10 mouse cellular contexts compared by ENCODE assay signal in the genomic region with DNA sequence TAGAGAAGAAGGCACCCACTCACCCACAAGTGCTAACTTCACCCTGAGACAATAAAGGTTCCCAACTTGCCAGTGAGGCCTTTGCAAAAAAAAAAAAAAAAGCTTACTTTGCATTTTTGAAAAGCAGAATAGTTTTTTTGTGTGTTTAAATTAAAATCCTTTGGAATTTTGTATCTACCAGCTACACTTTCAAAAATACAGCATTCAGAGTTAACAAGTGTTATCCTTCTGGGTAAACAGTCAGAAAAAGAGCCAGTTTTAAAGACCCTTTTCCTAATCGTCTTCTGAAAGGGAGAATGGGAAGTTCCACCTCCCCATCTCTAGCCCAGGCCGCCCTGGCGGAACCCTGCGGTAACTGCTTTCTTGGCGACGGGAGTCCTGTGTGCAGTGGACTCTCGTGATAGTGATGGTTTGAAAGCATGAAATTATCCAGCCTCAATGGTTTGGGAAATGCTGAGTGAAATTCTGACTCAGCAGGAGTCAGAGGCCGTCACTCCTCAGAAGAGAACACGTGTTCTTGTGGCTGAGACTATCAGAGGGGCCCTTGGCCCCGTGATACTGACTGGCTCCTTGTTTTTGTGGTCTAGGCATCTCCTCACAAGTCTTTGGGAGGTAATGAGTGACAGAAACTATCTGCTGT. TPM values are rescaled to one million over a fixed set of nuclear protein-coding genes. Genes with fewer than 3 reads are reported as not detected.
DNase-seq lines count a peak whose midpoint lies in the region; ATAC-seq and TF ChIP-seq lines count a peak whose summit lies in the region.
"Had no signal": no experiment of that assay in that cellular context is flagged by ENCODE, and none has a peak within 500 bp of the region (broad histone marks: within the 10 kb centered on the region; RNA-seq: fewer than 3 reads in every experiment).

No protein-coding gene starts in this region.

- no peak for DNase-seq in forebrain, embryonic 10.5 days (ENCODE audit: extremely low spot score, low spot score)
- DNase-seq in forebrain, embryonic 11.5 days (ENCODE audit: low spot score), result no peak
- peak; percentile 81 for DNase-seq in 416B (ENCODE audit: low read depth)
- peak in 2 of 3 experiments; percentile 75 to 77 for DNase-seq in liver, embryonic 14.5 days (ENCODE audit: low read depth in 3 of 3, low spot score in 3 of 3)
- no peak for DNase-seq in layer of hippocampus, postnatal 36 days
- no peak for DNase-seq in adipocyte (ENCODE audit: low spot score)

- H3K9ac ChIP-seq in forebrain, embryonic 11.5 days (ENCODE audit: low read length), result no peak overlapping the region
- H3K9ac ChIP-seq in liver, embryonic 14.5 days (replicated peaks), result peak overlapping the region; percentile 74
- no peak overlapping the region for H3K9ac ChIP-seq in midbrain, embryonic 16.5 days (ENCODE audit: low read depth, low read length)
- H3K9ac ChIP-seq: embryonic facial prominence, embryonic 12.5 days; midbrain, embryonic 15.5 days had no signal

- peaks cover 36% of the 10 kb centered on the region for H3K36me3 ChIP-seq in forebrain, embryonic 10.5 days (replicated peaks)
- peaks cover 8% of the 10 kb centered on the region; the same call in 1 of the 2 replicates for H3K36me3 ChIP-seq in forebrain, embryonic 11.5 days (ENCODE audit: control insufficient read depth, insufficient read depth, low read length)
- peaks cover 22% of the 10 kb centered on the region for H3K36me3 ChIP-seq in liver, embryonic 14.5 days (replicated peaks; ENCODE audit: control insufficient read depth, insufficient read depth, low read depth)
- peaks cover 10% of the 10 kb centered on the region for H3K36me3 ChIP-seq in midbrain, embryonic 16.5 days (ENCODE audit: control insufficient read depth, insufficient read depth, low read length)

- no peak for TF ChIP-seq EP300 in liver, embryonic 14.5 days (IDR thresholded peaks at IDR 0.05; ENCODE audit: low read depth)

- WGBS in forebrain, embryonic 10.5 days, result 61% methylated on average over 10 of the region's 10 CpGs
- 61% methylated on average over 10 of the region's 10 CpGs for WGBS in forebrain, embryonic 11.5 days
- 14% methylated on average over 10 of the region's 10 CpGs for WGBS in liver, embryonic 14.5 days (ENCODE audit: insufficient replicate concordance)
- 54% methylated on average over 10 of the region's 10 CpGs for WGBS in midbrain, embryonic 16.5 days

- peaks cover 17% of the 10 kb centered on the region for H3K9me3 ChIP-seq in forebrain, embryonic 10.5 days
- H3K9me3 ChIP-seq in forebrain, embryonic 11.5 days (ENCODE audit: control insufficient read depth, low read length), result no peaks in the 10 kb centered on the region; the same call in 1 of the 2 replicates
- peaks cover 6% of the 10 kb centered on the region for H3K9me3 ChIP-seq in liver, embryonic 14.5 days (ENCODE audit: control insufficient read depth, low read length)
- no peaks in the 10 kb centered on the region; the same call in 1 of the 2 replicates for H3K9me3 ChIP-seq in midbrain, embryonic 16.5 days (replicated peaks; ENCODE audit: control insufficient read depth, low read length, poor library complexity, severe bottlenecking)

- TF ChIP-seq CTCF in bone marrow macrophage, adult 2 months (IDR thresholded peaks at IDR 0.05; ENCODE audit: low read depth, low read length), result no peak
- peak; percentile 73 for TF ChIP-seq CTCF in liver, embryonic 14.5 days (IDR thresholded peaks at IDR 0.05; ENCODE audit: low read depth)

- no peak overlapping the region for H3K4me2 ChIP-seq in forebrain, embryonic 11.5 days (ENCODE audit: low read depth, low read length, severe bottlenecking)
- peak overlapping the region; percentile 57 for H3K4me2 ChIP-seq in liver, embryonic 14.5 days (ENCODE audit: low read depth)
- H3K4me2 ChIP-seq in midbrain, embryonic 16.5 days (ENCODE audit: low read length), result no peak overlapping the region
- H3K4me2 ChIP-seq: embryonic facial prominence, embryonic 12.5 days; midbrain, embryonic 15.5 days had no signal

- no peak for ATAC-seq in forebrain, embryonic 11.5 days (replicated peaks; ENCODE audit: low FRiP score)
- ATAC-seq in liver, embryonic 14.5 days (ENCODE audit: insufficient read depth), result peak; percentile 50
- ATAC-seq in midbrain, embryonic 16.5 days, result no peak
- ATAC-seq: midbrain, embryonic 15.5 days had no signal

- H3K27ac ChIP-seq in forebrain, embryonic 10.5 days, result 0 out of 2 replicates have a peak overlapping the region, but pooled peaks have one; percentile 11
- no peak overlapping the region for H3K27ac ChIP-seq in forebrain, embryonic 11.5 days (ENCODE audit: low read depth, low read length)
- H3K27ac ChIP-seq in bone marrow macrophage, adult 2 months (ENCODE audit: insufficient read depth, low read depth, low read length), result peak overlapping the region; percentile 36
- H3K27ac ChIP-seq in liver, embryonic 14.5 days, result peak overlapping the region; percentile 95
- no peak overlapping the region for H3K27ac ChIP-seq in midbrain, embryonic 16.5 days (ENCODE audit: low read length)
- H3K27ac ChIP-seq: embryonic facial prominence, embryonic 12.5 days; midbrain, embryonic 15.5 days had no signal

- H3K27me3 ChIP-seq in forebrain, embryonic 10.5 days (ENCODE audit: poor library complexity, severe bottlenecking), result no peaks in the 10 kb centered on the region
- H3K27me3 ChIP-seq in forebrain, embryonic 11.5 days (ENCODE audit: control insufficient read depth, insufficient read depth, low read length), result no peaks in the 10 kb centered on the region
- H3K27me3 ChIP-seq in liver, embryonic 14.5 days (ENCODE audit: control insufficient read depth, insufficient read depth, low read length), result no peaks in the 10 kb centered on the region
- no peaks in the 10 kb centered on the region for H3K27me3 ChIP-seq in midbrain, embryonic 16.5 days (ENCODE audit: control insufficient read depth, insufficient read depth, low read depth, low read length)
- H3K27me3 ChIP-seq: embryonic facial prominence, embryonic 12.5 days; midbrain, embryonic 15.5 days had no signal

- TF ChIP-seq POLR2A in bone marrow macrophage, adult 2 months (IDR thresholded peaks at IDR 0.05; ENCODE audit: borderline replicate concordance, low read depth, low read length), result no peak

- peaks cover 10% of the 10 kb centered on the region for H3K4me1 ChIP-seq in forebrain, embryonic 10.5 days
- H3K4me1 ChIP-seq in forebrain, embryonic 11.5 days (replicated peaks; ENCODE audit: control insufficient read depth, insufficient read depth, low read length), result peaks cover 4% of the 10 kb centered on the region; the same call in 1 of the 2 replicates
- H3K4me1 ChIP-seq in bone marrow macrophage, adult 2 months (ENCODE audit: control insufficient read depth, insufficient read depth, low read length), result peaks cover 26% of the 10 kb centered on the region
- peaks cover 49 to 51% of the 10 kb centered on the region in 2 experiments for H3K4me1 ChIP-seq in liver, embryonic 14.5 days (replicated peaks; ENCODE audit: control insufficient read depth in 2 of 2, insufficient read depth in 2 of 2, low read length in 1 of 2)
- peaks cover 4% of the 10 kb centered on the region for H3K4me1 ChIP-seq in midbrain, embryonic 16.5 days (ENCODE audit: control insufficient read depth, insufficient read depth, low read length)

- no peak overlapping the region for H3K4me3 ChIP-seq in forebrain, embryonic 10.5 days
- no peak overlapping the region for H3K4me3 ChIP-seq in forebrain, embryonic 11.5 days (ENCODE audit: low read depth, low read length)
- H3K4me3 ChIP-seq in bone marrow macrophage, adult 2 months (ENCODE audit: insufficient read depth, low read length), result no peak overlapping the region
- peak overlapping the region; percentile 20 to 22; a peak in 3 of 4 replicates for H3K4me3 ChIP-seq in liver, embryonic 14.5 days (ENCODE audit: insufficient read depth in 1 of 2, low read depth in 2 of 2, low read length in 2 of 2)
- no peak overlapping the region for H3K4me3 ChIP-seq in midbrain, embryonic 16.5 days (ENCODE audit: low read depth, low read length)
- H3K4me3 ChIP-seq: embryonic facial prominence, embryonic 12.5 days; midbrain, embryonic 15.5 days had no signal

RNA-seq across cellular contexts. Expression of gene Glrx5, which starts 6.4 kb away (rescaled TPM):
- polyA plus RNA-seq in forebrain, embryonic 10.5 days (2016; fragmentation: Nextera tagmentation; extraction: Ambion mirVana), result 234 and 235 TPM in 2 replicates
- 188 and 196 TPM in 2 replicates for polyA plus RNA-seq in forebrain, embryonic 11.5 days (2014; fragmentation: Nextera tagmentation; extraction: Ambion mirVana)
- polyA plus RNA-seq in bone marrow macrophage, adult 2 months (2012; ENCODE audit: insufficient read depth, insufficient read length, missing spikeins), result 22.5 and 31.6 TPM in 2 replicates
- 93.7 and 238 TPM in 2 replicates for polyA plus RNA-seq in liver, embryonic 14.5 days (2012; rRNA removed)
- polyA plus RNA-seq in liver, embryonic 14.5 days (2014; fragmentation: Nextera tagmentation; extraction: Ambion mirVana), result 622 and 681 TPM in 2 replicates
- total RNA-seq in layer of hippocampus, postnatal 36 days (2021), result 10 to 100 TPM; 45.6 to 45.9 TPM
- polyA plus RNA-seq in midbrain, embryonic 16.5 days (2015; fragmentation: Nextera tagmentation; extraction: Ambion mirVana), result 138 and 154 TPM in 2 replicates

RNA-seq across cellular contexts. Expression of gene Syne3, which starts 16.5 kb away (rescaled TPM):
- polyA plus RNA-seq in forebrain, embryonic 10.5 days (2016; fragmentation: Nextera tagmentation; extraction: Ambion mirVana), result 0.10 and 0.27 TPM in 2 replicates
- polyA plus RNA-seq in forebrain, embryonic 11.5 days (2014; fragmentation: Nextera tagmentation; extraction: Ambion mirVana), result 0.20 and 0.28 TPM in 2 replicates
- 13.4 and 18.2 TPM in 2 replicates for polyA plus RNA-seq in bone marrow macrophage, adult 2 months (2012; ENCODE audit: insufficient read depth, insufficient read length, missing spikeins)
- 1.7 and 2.2 TPM in 2 replicates for polyA plus RNA-seq in liver, embryonic 14.5 days (2012; rRNA removed)
- 1.6 and 1.7 TPM in 2 replicates for polyA plus RNA-seq in liver, embryonic 14.5 days (2014; fragmentation: Nextera tagmentation; extraction: Ambion mirVana)
- 1 to 10 TPM; 1.3 to 2.0 TPM for total RNA-seq in layer of hippocampus, postnatal 36 days (2021)
- 0.16 and 0.25 TPM in 2 replicates for polyA plus RNA-seq in midbrain, embryonic 16.5 days (2015; fragmentation: Nextera tagmentation; extraction: Ambion mirVana)

Comparison
In these comparisons a context has a peak if more than half of its experiments do, and no peak if none do; other contexts are left out.
1. H3K27ac ChIP-seq: peak in forebrain, embryonic 10.5 days (single experiment), bone marrow macrophage, adult 2 months (single experiment) and liver, embryonic 14.5 days (single experiment); none in forebrain, embryonic 11.5 days (single experiment) and midbrain, embryonic 16.5 days (single experiment).
2. DNase-seq: peak in 416B (single experiment) and liver, embryonic 14.5 days (2 of 3); none in forebrain, embryonic 10.5 days (single experiment), forebrain, embryonic 11.5 days (single experiment), layer of hippocampus, postnatal 36 days (0 of 2) and adipocyte (single experiment).
3. H3K4me3 ChIP-seq: peak in liver, embryonic 14.5 days (2 of 2); none in forebrain, embryonic 10.5 days (single experiment), forebrain, embryonic 11.5 days (single experiment), bone marrow macrophage, adult 2 months (single experiment) and midbrain, embryonic 16.5 days (single experiment).